Mouse (Mus musculus) granulocyte monocyte progenitor cell, adult 5-6 weeks (primary cell): ENCODE measurements at regions not wholly inside any gene's neighbourhood (a gene's known extent, or its start where the extent isn't known, plus 50 kb on each side); places are given as distances from the start of the nearest gene placed in this dataset.
A peak's percentile ranks its signal among the peaks of the same experiment; 100 is the strongest.

ENCODE experiments used
- ATAC-seq: replicated peaks from 2 replicates; pipeline ENCODE4 v1.8.0; 2016; ENCODE audit warnings: mild to moderate bottlenecking, moderate TSS enrichment, inconsistent platforms; ENCODE audit not compliant: poor library complexity, severe bottlenecking

DNA sequence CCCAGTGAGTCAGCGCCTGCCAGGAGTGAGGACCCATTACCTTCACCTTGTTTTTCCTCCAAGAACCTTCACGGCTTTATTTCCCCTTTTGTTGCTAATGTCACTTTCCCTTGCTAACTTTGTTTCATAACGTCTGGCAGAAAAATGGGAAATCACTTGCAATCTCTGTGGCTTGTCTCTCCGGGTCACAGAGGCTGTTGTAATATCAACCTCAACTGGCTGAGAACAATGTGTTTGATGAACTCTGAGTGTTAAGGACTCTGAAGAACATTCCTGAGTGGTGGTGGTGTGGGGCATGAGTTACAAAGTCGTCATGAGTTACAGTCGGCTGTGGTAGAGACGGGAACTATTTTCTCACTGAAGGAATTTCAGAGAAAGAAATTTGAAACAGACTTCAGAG lies 53.2 kb upstream of the Rgs5 start:
- peak; percentile 97 for ATAC-seq

DNA sequence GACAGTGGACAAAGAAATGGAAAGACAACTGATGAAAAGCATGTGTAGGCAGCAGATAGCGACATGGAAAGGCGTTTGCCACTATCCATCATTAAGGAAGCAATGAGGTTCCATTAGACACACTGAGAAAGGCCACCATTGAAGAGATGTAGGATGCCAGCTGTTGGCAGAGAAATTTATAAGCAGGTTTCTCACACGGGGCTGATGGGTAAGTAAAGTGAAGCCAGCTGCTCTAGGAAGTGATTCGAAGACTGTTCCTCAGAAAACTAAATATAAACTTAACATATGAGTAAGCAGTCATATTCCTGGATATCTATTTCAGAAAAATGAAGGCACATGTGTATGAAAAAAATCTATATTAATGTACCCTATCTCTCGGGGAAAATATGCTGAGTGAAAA lies 60.8 kb upstream of the Rgs5 start:
- ATAC-seq: no peak

DNA sequence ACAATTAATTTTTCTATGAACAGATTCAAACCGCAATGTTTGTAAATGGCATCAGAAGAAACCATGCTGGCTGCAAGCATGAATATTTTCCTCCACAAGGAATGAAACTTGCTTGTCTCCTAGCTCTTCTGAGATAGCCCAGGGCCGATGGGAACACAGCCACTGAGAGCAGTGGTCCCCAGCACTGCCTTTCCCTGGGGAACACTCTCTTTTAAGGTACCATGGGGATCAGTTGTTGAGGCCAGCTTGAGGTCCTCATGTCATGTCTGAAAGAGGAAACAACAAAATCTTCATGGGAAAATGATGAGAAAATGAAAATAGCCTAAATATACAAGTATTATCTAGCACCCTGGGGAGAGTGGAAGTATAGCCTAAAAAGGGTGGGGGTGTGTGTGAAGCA lies 55.1 kb upstream of the Nuf2 start:
- ATAC-seq: no peak

DNA sequence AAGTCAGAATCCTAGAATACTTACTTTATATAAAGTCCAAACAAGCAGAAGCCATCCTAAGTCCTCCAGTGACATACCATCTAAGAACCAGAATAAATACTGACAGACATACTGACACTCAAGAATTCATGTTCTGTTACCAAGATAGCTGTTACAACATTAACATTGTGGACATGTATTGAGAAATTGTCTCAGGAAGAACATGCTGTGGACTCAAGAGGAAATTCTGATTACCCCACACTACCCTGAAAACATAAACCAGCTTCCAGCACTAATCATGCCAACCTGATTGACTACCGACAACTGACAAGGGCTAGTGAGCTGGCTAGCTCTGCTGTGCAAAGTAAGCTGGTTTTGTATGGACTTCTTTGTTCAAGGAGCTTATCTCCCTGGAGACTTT lies 51.1 kb upstream of the Nuf2 start:
- peak; percentile 72 for ATAC-seq
